Mouse (Mus musculus) midbrain, embryonic 14.5 days (tissue): ENCODE results near the gene Pcsk6. TPM values are rescaled to one million over a fixed set of nuclear protein-coding genes. Genes with fewer than 3 reads are reported as not detected.

Source experiments
- ATAC-seq: fragments of 200-750 bp; cut with Nextera tagmentation; 2 replicates; pipeline ENCODE4 v1.8.0; 2017; ENCODE audit warnings: moderate number of reproducible peaks, moderate library complexity; ENCODE audit not compliant: low FRiP score, low TSS enrichment
- DNase-seq: peaks from one replicate; pipeline ENCODE4 v3.0.0-alpha.2; 2015
- H3K27ac ChIP-seq: fragments of 300-500 bp; sonication (generic); replicated peaks from 2 replicates; pipeline ENCODE4 v1.5.1; 2014; ENCODE audit warnings: mild to moderate bottlenecking, low read depth, low read length, moderate library complexity
- H3K27me3 ChIP-seq: fragments of 300-500 bp; sonication (generic); 2 replicates; pipeline ENCODE4 v1.6.1; 2014; ENCODE audit warnings: low read length, control low read depth, mixed read lengths; ENCODE audit not compliant: control insufficient read depth, insufficient read depth
- H3K36me3 ChIP-seq: fragments of 300-500 bp; sonication (generic); 2 replicates; pipeline ENCODE4 v1.6.1; 2014; ENCODE audit warnings: low read length, control low read depth; ENCODE audit not compliant: control insufficient read depth, insufficient read depth
- H3K4me1 ChIP-seq: fragments of 300-500 bp; sonication (generic); 2 replicates; pipeline ENCODE4 v1.6.1; 2014; ENCODE audit warnings: mild to moderate bottlenecking, antibody characterized with exemption, low read length, control low read depth; ENCODE audit not compliant: control insufficient read depth, insufficient read depth
- H3K4me2 ChIP-seq: fragments of 300-500 bp; sonication (generic); 2 replicates; pipeline ENCODE4 v1.6.1; 2014; ENCODE audit warnings: mild to moderate bottlenecking, low read length, moderate library complexity
- H3K4me3 ChIP-seq: fragments of 300-500 bp; sonication (generic); replicated peaks from 2 replicates; pipeline ENCODE4 v1.5.1; 2014; ENCODE audit warnings: low read depth, low read length
- H3K9ac ChIP-seq: fragments of 300-500 bp; sonication (generic); replicated peaks from 2 replicates; pipeline ENCODE4 v1.6.1; 2014; ENCODE audit warnings: mild to moderate bottlenecking, low read length, moderate library complexity
- H3K9me3 ChIP-seq: fragments of 300-500 bp; sonication (generic); 2 replicates; pipeline ENCODE4 v1.6.1; 2016; ENCODE audit warnings: low read length, control low read depth, mixed read lengths; ENCODE audit not compliant: control insufficient read depth
- WGBS: fragments of 180-500 bp; shearing (Covaris S2); extraction: QIAGEN DNeasy Blood & Tissue Kit; methylation state at CpG from one replicate; pipeline ENCODE4 v1.1.7; 2014; 5-methylcytosine and 5-hydroxymethylcytosine counted together
- polyA plus RNA-seq: library from polyadenylated mRNA; unstranded; fragments of >200 nt; fragmentation: Nextera tagmentation; extraction: Ambion mirVana; gene quantifications from 2 replicates; pipeline ENCODE4 v1.2.1, GENCODE M21; 2014

Pcsk6 gene
- polyA plus RNA-seq, 1 experiment from 2014 or later = 0.92 TPM

DNA sequence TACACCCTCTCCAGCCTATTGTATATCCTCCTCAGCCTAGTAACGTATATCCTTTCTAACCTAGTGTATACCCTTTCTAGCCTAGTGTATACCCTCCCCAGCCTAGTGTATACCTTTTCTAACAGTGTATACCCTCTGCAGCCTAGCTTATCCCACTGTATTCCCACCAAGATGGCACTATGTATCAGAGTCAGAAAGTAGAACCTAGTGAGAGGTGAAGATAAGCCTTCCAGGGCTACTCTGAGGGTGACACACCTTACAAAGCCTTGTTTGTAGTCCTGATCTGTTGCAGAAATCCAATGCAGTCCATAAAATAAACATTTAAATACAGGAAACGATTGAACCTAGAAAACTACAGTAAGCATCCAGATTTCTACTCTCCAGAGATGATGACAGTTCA lies 12.4 kb downstream of the Pcsk6 start:
- H3K9me3 ChIP-seq = no peaks in the 10 kb centered on the region
- no peak overlapping the region for H3K27ac ChIP-seq
- ATAC-seq (no peak), DNase-seq (no peak)
- H3K9ac ChIP-seq = no peak overlapping the region
- H3K4me3 ChIP-seq = no peak overlapping the region
- WGBS = 90% methylated on average over 2 of the region's 2 CpGs
- H3K36me3 ChIP-seq = no peaks in the 10 kb centered on the region
- H3K4me2 ChIP-seq = no peak overlapping the region
- H3K27me3 ChIP-seq = no peaks in the 10 kb centered on the region
- peaks cover 17% of the 10 kb centered on the region for H3K4me1 ChIP-seq

DNA sequence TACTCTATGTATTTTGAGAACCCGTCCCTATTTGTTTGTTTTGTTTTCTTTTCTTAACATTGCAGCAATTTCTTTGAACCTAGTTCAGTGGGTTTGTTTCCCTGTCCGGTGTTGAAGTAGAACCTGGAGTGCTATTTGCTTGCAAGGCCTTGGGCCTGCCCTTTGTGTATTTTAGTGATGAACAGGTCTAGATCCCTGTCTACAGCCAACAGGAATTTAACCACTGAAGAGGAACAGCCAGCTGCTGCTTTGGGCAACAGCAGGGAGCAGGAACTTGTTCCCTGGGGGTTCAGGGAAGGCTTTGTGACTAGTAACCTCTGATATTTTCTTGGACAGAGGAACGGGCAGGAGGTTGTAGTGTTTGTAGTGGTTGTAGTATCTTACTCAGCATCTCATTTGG lies 15.1 kb downstream of the Pcsk6 start:
- H3K4me1 ChIP-seq = peaks cover 6% of the 10 kb centered on the region
- H3K27me3 ChIP-seq = no peaks in the 10 kb centered on the region
- 73% methylated on average over 3 of the region's 3 CpGs for WGBS

DNA sequence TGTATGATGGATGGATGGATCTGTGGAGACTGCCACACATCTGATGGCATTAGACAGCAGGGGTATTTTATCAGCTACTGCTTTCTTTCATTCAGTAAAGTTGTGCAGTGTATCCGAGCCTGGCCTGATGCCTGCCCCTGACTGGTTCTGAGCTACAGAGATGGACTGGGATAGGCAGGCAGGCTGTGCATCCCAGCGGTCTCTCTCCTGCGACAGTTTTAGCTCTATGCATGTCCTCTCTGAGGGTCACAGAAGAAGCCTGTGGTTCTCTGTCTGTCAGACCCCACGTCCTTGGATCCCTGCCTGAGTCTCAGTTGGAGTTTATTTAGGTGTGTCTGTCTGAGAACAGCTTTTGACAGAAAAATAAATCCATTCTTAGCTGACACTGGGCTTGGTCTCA lies 16.7 kb downstream of the Pcsk6 start:
- DNase-seq (no peak), ATAC-seq (no peak)
- no peaks in the 10 kb centered on the region for H3K9me3 ChIP-seq
- H3K36me3 ChIP-seq = no peaks in the 10 kb centered on the region
- no peak overlapping the region for H3K4me2 ChIP-seq
- H3K4me3 ChIP-seq = no peak overlapping the region
- peaks cover 3% of the 10 kb centered on the region; the same call in 1 of the 2 replicates for H3K4me1 ChIP-seq
- no peak overlapping the region for H3K27ac ChIP-seq
- 67% methylated on average over 4 of the region's 4 CpGs for WGBS
- H3K27me3 ChIP-seq = no peaks in the 10 kb centered on the region
- H3K9ac ChIP-seq = no peak overlapping the region

More for the DNA sequence above, 15.1 kb downstream of the Pcsk6 start:
- no peak for ATAC-seq
- Histone ChIP-seq H3K9ac (no peak overlapping the region), H3K27ac (no peak overlapping the region), H3K4me3 (no peak overlapping the region), H3K36me3 (no peaks in the 10 kb centered on the region), H3K9me3 (no peaks in the 10 kb centered on the region), H3K4me2 (no peak overlapping the region)
- DNase-seq = no peak

DNA sequence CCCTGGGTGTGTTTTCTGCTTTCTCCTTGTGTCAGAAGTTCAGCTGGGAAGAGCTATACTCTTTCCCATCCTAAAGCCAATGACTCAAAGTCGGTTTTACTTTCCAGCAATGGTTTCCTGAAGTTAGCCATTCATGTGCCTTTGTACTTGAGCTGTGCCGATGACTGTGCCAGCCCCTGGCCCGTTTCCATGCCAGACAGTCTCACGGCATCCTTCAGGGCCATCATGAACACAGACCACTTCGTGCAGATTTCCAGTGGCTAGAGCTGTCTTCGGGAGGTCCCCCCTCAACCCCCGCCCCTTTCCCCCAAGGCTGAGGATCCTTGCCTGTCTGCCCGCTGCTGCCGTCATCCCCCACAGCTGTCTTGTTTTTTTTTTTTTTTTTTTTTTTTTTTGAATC lies 17.8 kb downstream of the Pcsk6 start:
- no peaks in the 10 kb centered on the region for H3K36me3 ChIP-seq
- no peak overlapping the region for H3K4me3 ChIP-seq
- H3K4me1 ChIP-seq = peaks cover 3% of the 10 kb centered on the region; the same call in 1 of the 2 replicates
- 67% methylated on average over 9 of the region's 9 CpGs for WGBS
- H3K4me2 ChIP-seq = no peak overlapping the region
- no peak overlapping the region for H3K27ac ChIP-seq
- H3K27me3 ChIP-seq = no peaks in the 10 kb centered on the region
- ATAC-seq (no peak), DNase-seq (no peak)
- H3K9ac ChIP-seq = no peak overlapping the region
- H3K9me3 ChIP-seq = no peaks in the 10 kb centered on the region

DNA sequence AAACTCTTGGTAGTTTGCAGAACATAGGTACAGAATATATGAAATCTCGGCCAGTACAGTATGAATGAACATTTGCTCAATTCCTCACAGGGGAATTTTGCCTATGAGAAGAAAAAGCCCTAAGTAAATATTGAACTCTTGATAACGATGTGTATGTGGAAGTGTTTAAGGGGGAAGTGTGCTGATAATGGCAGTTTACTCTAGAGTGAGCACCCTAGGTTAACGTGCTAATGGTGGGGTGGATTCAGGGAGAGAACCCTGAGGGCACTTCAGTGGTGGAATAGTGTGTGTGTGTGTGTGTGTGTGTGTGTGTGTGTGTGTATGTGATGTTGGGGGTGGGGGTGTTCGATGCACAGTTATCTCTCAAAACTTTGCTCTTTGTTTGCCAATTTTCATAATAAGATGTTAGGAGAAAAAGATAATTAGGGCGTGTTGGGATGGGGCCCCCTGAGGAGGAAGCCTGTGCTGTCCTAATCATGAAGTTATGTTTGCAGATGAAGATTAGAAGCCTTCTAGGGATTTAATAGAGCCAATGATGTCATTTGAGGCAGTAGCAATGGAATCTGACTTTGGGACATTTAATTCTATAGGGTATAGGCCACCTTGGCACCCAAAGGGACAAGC lies 19.2 kb downstream of the Pcsk6 start:
- H3K4me1 ChIP-seq = peaks cover 3% of the 10 kb centered on the region; the same call in 1 of the 2 replicates
- H3K27ac ChIP-seq = no peak overlapping the region
- H3K4me2 ChIP-seq = no peak overlapping the region
- no peaks in the 10 kb centered on the region for H3K9me3 ChIP-seq
- no peak overlapping the region for H3K4me3 ChIP-seq
- H3K9ac ChIP-seq = no peak overlapping the region
- ATAC-seq (no peak), DNase-seq (no peak)
- 86% methylated on average over 5 of the region's 5 CpGs for WGBS
- H3K36me3 ChIP-seq = no peaks in the 10 kb centered on the region
- H3K27me3 ChIP-seq = no peaks in the 10 kb centered on the region

DNA sequence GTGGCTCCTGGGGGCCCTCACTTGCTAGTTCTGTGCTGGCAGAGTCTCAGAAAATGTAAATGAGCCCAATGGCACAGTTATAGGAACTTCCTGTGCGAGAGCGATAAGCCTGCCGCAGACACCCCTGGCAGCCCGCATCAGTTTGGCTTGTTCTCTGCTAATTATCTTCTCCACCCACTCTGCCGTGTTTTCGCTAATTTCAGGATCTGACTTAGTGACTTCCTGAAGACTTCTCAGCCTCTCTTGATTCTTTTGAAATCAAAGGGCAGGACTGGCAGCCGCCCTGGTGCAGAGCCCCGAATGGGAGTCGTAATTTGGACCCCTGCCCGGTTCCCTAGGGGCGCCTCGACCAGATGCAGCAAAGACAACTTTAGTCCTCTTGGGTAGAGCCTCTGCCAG lies 19.8 kb downstream of the Pcsk6 start:
- Histone ChIP-seq H3K27ac (no peak overlapping the region), H3K9ac (no peak overlapping the region), H3K4me3 (no peak overlapping the region), H3K9me3 (no peaks in the 10 kb centered on the region), H3K4me2 (peak overlapping the region; percentile 24; the same call in 1 of the 2 replicates), H3K27me3 (no peaks in the 10 kb centered on the region), H3K36me3 (no peaks in the 10 kb centered on the region), H3K4me1 (peaks cover 3% of the 10 kb centered on the region; the same call in 1 of the 2 replicates)
- peak; percentile 51 for DNase-seq
- no peak for ATAC-seq
- WGBS = 55% methylated on average over 12 of the region's 12 CpGs

DNA sequence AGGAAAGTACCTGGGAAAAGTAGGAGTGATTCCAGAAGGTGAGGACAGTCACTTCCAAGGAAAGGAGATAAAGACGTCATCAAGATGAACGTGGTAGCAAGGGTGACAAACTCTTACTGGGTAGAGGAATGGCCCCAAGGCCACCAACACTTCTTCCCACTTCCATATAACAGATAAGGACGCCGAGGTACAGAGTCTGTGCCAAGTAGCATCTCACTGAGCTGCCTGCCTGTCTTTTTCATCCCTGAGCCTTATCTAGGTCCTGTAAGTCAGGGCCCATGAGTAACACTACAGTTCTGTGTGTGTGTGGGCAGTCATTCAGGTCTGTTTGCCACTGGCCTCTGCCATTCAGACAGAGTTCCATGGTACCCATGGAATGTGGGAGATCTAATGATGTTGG lies 23.4 kb downstream of the Pcsk6 start:
- H3K27me3 ChIP-seq = no peaks in the 10 kb centered on the region
- H3K9me3 ChIP-seq = no peaks in the 10 kb centered on the region
- H3K4me3 ChIP-seq = no peak overlapping the region
- H3K9ac ChIP-seq = no peak overlapping the region
- no peak overlapping the region for H3K27ac ChIP-seq
- no peak for DNase-seq
- H3K36me3 ChIP-seq = no peaks in the 10 kb centered on the region
- no peak overlapping the region for H3K4me2 ChIP-seq
- H3K4me1 ChIP-seq = peaks cover 3% of the 10 kb centered on the region; the same call in 1 of the 2 replicates
- 88% methylated on average over 4 of the region's 4 CpGs for WGBS
- ATAC-seq = no peak

DNA sequence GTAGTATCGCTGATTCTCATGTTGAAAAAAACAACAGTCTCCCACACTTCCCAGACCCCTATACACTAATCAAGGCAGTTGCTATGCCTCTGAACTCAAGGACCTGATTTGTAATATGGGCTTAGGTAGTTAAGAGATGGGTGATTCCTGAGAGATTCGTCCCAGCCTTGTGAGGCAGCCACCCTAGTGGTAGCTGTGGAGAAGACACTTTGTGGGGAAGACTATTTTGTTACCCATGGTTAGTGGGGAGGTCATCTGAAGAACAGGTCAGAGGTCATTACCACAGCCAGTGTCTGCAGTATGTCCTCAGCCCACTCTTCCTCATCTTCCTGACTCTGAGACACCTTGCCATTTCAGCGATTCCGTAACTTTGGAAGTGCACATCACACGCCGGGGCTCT lies 24.3 kb downstream of the Pcsk6 start:
- Histone ChIP-seq H3K4me3 (no peak overlapping the region), H3K27ac (no peak overlapping the region), H3K9ac (no peak overlapping the region), H3K27me3 (no peaks in the 10 kb centered on the region), H3K36me3 (no peaks in the 10 kb centered on the region), H3K4me1 (0 out of 2 replicates have a peak, but pooled peaks cover 3% of the 10 kb centered on the region), H3K4me2 (no peak overlapping the region), H3K9me3 (no peaks in the 10 kb centered on the region)
- 94% methylated on average over 6 of the region's 6 CpGs for WGBS
- DNase-seq (no peak), ATAC-seq (no peak)

DNA sequence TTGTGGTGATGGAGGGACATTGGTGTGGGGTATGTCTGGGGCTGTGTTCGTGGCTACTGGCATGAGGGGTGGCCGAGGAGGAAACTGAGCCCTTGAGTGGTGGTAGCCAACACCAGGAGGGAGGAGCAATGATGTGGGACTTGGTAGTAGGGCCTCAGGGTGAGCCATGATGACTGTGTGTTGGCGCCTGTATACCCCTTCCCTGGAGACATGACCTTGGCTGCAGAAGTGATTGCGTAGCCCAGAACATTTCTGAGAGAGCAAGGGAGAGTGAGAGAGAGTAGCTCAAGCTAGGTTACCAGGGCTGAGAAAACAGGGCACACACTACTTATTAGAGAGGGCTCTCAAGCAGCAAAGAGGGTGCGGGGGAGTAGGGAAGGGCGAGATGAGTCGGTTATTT lies 30.3 kb downstream of the Pcsk6 start:
- no peaks in the 10 kb centered on the region for H3K27me3 ChIP-seq
- H3K9ac ChIP-seq = no peak overlapping the region
- H3K36me3 ChIP-seq = no peaks in the 10 kb centered on the region
- H3K4me1 ChIP-seq = no peaks in the 10 kb centered on the region
- DNase-seq (no peak), ATAC-seq (no peak)
- WGBS = 88% methylated on average over 7 of the region's 7 CpGs
- H3K9me3 ChIP-seq = no peaks in the 10 kb centered on the region
- H3K4me2 ChIP-seq = no peak overlapping the region
- H3K4me3 ChIP-seq = no peak overlapping the region
- no peak overlapping the region for H3K27ac ChIP-seq
